Mouse (Mus musculus): ENCODE results near the gene Mydgf. TPM values are rescaled to one million over a fixed set of nuclear protein-coding genes. Genes with fewer than 3 reads are reported as not detected.

Mydgf gene
- polyA plus RNA-seq, 1 experiment from 2014 or later, result 109 TPM

Small RNA genes lying within 50 kb of the gene (microRNA-seq; reads per million reads assigned to microRNA genes)
- not detected for gene Gm44397

Other genes with a start within 250 kb of the Mydgf start
- gene Zfp119b, start 234.4 kb downstream of the Mydgf start, polyA plus RNA-seq (2015; fragmentation: Nextera tagmentation; extraction: Ambion mirVana), result 6.3 and 7.8 TPM in 2 replicates
- gene Ebi3, start 231.3 kb downstream of the Mydgf start, polyA plus RNA-seq (2015; fragmentation: Nextera tagmentation; extraction: Ambion mirVana), result 2.1 and 2.6 TPM in 2 replicates
- gene Yju2, start 224.8 kb downstream of the Mydgf start, polyA plus RNA-seq (2015; fragmentation: Nextera tagmentation; extraction: Ambion mirVana), result 29.8 and 34.7 TPM in 2 replicates
- gene Shd, start 213.5 kb downstream of the Mydgf start, polyA plus RNA-seq (2015; fragmentation: Nextera tagmentation; extraction: Ambion mirVana), result 41.6 and 46.0 TPM in 2 replicates
- gene Fsd1, start 197.4 kb downstream of the Mydgf start, polyA plus RNA-seq (2015; fragmentation: Nextera tagmentation; extraction: Ambion mirVana), result 21.6 TPM in 2 replicates
- 21.0 and 21.4 TPM in 2 replicates for gene Stap2, start 178.3 kb downstream of the Mydgf start, polyA plus RNA-seq (2015; fragmentation: Nextera tagmentation; extraction: Ambion mirVana)
- gene Mpnd, start 178.2 kb downstream of the Mydgf start, polyA plus RNA-seq (2015; fragmentation: Nextera tagmentation; extraction: Ambion mirVana), result 109 and 112 TPM in 2 replicates
- gene Sh3gl1, start 147.3 kb downstream of the Mydgf start, polyA plus RNA-seq (2015; fragmentation: Nextera tagmentation; extraction: Ambion mirVana), result 189 and 190 TPM in 2 replicates
- 26.0 and 28.4 TPM in 2 replicates for gene Chaf1a, start 143.5 kb downstream of the Mydgf start, polyA plus RNA-seq (2015; fragmentation: Nextera tagmentation; extraction: Ambion mirVana)
- 46.2 and 47.2 TPM in 2 replicates for gene Ubxn6, start 108.9 kb downstream of the Mydgf start, polyA plus RNA-seq (2015; fragmentation: Nextera tagmentation; extraction: Ambion mirVana)
- 129 and 141 TPM in 2 replicates for gene Hdgfl2, start 104.3 kb downstream of the Mydgf start, polyA plus RNA-seq (2015; fragmentation: Nextera tagmentation; extraction: Ambion mirVana)
- 0.18 and 0.32 TPM in 2 replicates for gene Plin4, start 74.1 kb downstream of the Mydgf start, polyA plus RNA-seq (2015; fragmentation: Nextera tagmentation; extraction: Ambion mirVana)
- 1.6 and 2.6 TPM in 2 replicates for gene Plin5, start 66.3 kb downstream of the Mydgf start, polyA plus RNA-seq (2015; fragmentation: Nextera tagmentation; extraction: Ambion mirVana)
- 0.62 and 0.69 TPM in 2 replicates for gene Lrg1, start 61.9 kb downstream of the Mydgf start, polyA plus RNA-seq (2015; fragmentation: Nextera tagmentation; extraction: Ambion mirVana)
- gene Sema6b, start 43.6 kb downstream of the Mydgf start, polyA plus RNA-seq (2015; fragmentation: Nextera tagmentation; extraction: Ambion mirVana), result 1.1 TPM in 2 replicates
- gene Tnfaip8l1, start 21.4 kb downstream of the Mydgf start, polyA plus RNA-seq (2015; fragmentation: Nextera tagmentation; extraction: Ambion mirVana), result 12.2 and 13.2 TPM in 2 replicates
- 45.0 and 46.2 TPM in 2 replicates for gene Dpp9, start 35.0 kb upstream of the Mydgf start, polyA plus RNA-seq (2015; fragmentation: Nextera tagmentation; extraction: Ambion mirVana)
- 14.6 and 15.8 TPM in 2 replicates for gene Fem1a, start 72.9 kb upstream of the Mydgf start, polyA plus RNA-seq (2015; fragmentation: Nextera tagmentation; extraction: Ambion mirVana)
- 7.3 and 10.3 TPM in 2 replicates for gene Ticam1, start 92.9 kb upstream of the Mydgf start, polyA plus RNA-seq (2015; fragmentation: Nextera tagmentation; extraction: Ambion mirVana)
- gene Plin3, start 109.0 kb upstream of the Mydgf start, polyA plus RNA-seq (2015; fragmentation: Nextera tagmentation; extraction: Ambion mirVana), result 87.5 and 106 TPM in 2 replicates
- gene Arrdc5, start 116.4 kb upstream of the Mydgf start, polyA plus RNA-seq (2015; fragmentation: Nextera tagmentation; extraction: Ambion mirVana), result not detected in 2 replicates
- 170 and 179 TPM in 2 replicates for gene Uhrf1, start 119.4 kb upstream of the Mydgf start, polyA plus RNA-seq (2015; fragmentation: Nextera tagmentation; extraction: Ambion mirVana)
- gene Kdm4b, start 142.1 kb upstream of the Mydgf start, polyA plus RNA-seq (2015; fragmentation: Nextera tagmentation; extraction: Ambion mirVana), result 37.7 and 39.1 TPM in 2 replicates

Data from kidney, embryonic 16.5 days (tissue).